Mouse (Mus musculus): Measurements from ENCODE around the gene Pygb.

DNA sequence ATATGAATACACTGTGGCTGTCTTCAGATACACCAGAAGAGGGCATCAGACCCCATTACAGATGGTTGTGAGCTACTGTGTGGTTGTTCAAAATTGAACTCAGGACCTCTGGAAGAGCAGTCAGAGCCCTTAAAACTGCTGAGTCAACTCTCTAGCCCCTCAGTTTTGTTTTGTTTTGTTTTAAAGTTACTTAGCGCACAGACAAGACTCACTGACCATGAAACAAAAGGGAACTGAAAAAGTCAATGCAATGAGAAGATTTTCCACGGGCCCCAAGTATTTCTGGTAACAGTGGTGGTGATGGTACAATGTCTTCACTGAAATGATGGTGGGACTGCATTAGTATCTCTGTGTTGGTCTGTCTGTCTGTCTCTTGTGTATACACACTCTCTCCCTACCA is 74.6 kb downstream of the Pygb start:
- TF ChIP-seq ZNF384 (IDR thresholded peaks at IDR 0.05; ENCODE audit: low read depth, low read length), result no peak
- no peak for TF ChIP-seq HCFC1 (IDR thresholded peaks at IDR 0.05; ENCODE audit: borderline replicate concordance, insufficient read depth, low read length)
